Mouse (Mus musculus): ENCODE data around the gene Rbm4.
"Not testable (repeated sequence)": the region's sequence is repeated elsewhere in the genome, so short reads cannot be mapped to it uniquely, and the experiment has no call there.

Rbm4 gene

DNA sequence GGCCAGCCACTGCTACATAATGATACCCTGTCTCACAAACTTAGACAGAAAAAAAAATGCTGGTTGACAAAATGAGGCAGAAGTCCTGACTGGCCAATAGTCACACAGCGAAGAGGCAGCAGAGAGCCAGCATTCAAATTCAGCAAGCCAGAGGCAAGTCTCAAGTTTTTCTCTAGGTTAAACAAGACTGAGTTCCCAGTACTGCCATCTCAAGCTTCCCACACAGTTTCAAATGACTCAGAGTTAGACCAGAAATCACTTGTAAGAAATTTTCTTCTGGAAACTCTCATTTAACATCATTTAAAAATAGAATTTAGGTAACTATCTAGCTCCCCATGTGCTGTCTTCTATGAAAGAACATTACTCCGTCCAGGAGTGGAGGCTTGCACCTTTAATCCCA is 4.1 kb upstream of the Rbm4 start:
- no peak for DNase-seq (ENCODE audit: low read depth, low spot score)

DNA sequence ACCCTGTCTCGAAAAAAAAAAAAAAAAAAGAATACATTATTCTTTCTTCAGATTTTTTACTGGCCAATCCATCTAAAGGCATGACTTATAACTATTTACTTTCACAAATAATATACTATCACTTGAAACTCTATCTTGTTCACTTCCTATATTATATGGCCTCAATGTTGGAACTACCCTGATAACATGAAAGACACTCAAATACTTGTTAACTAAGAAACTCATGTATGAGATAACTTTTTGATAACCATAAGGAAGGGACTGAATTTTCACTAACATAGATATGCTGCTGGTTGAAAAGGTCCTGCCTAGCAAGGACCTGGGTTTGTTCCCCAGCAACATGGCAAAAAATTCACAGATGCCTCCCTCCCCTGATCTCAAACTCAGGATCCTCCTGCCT is 2.2 kb upstream of the Rbm4 start:
- no peak for DNase-seq (ENCODE audit: low read depth, low spot score)

DNA sequence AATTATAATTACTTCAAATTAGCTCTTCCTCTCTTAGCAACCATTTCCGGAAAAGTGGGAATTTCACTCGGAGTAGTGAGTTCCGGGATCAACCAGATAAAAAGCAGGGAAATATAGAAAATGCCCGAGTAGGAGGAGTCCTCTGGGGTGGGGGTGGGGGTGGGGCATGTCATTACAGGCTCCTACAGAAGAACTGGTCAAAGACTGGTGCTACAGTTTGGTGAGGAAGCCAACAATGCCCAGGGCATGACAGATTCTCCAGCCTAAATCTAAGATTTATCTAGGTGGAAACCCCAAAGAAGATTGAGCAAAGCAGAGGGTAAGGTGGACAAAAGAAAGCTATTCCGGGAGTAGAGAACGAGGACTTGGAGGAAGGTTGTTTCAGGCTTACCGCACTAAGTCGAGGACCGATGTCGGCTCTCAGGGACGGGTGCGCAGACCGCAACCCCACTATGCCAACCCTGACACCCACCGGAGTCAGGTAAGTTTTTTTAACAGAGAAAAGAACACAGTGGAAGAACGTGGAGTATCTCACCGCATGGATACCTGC is 345 bp downstream of the Rbm4 start:
- DNase-seq (ENCODE audit: low read depth, low spot score), result no peak

DNA sequence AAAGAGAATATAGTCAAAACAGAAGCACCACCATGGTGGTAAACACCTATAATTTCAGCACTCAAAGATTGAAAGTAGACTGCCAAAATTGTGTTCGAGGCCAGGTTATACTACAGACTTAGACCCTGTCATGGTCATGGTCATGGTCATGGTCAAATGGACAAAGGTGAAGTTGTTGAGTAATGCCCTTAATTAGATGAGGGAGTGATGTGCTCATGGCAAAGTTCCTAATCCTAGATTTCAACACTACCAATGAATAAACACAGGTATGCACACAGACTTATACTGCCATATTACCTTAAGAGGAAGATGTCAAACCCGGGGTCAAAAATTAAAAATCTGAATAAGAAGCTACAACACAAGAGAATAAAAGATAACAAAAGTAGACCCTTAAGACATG is 7.4 kb downstream of the Rbm4 start:
- no peak for DNase-seq (ENCODE audit: low read depth, low spot score)

DNA sequence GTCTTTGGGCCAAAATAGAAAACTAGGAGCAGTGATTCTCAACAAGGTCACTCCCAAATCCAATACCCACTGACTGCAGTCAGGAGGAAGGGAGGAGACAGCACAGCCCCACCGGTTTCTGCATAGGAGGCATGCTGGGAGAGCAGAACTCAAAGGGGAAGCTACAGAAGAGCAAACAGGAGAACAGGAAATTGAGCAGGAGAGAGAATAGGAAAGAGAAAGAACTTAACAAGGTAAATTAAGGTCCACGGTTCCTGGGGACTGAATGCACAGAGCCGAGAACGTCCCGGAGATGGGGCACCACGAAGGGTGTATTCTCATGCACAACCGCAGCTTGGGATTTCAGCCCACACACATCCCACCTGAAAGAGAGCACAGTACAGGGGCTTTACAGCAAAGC is 8.5 kb downstream of the Rbm4 start:
- DNase-seq (ENCODE audit: low read depth, low spot score), result no peak

DNA sequence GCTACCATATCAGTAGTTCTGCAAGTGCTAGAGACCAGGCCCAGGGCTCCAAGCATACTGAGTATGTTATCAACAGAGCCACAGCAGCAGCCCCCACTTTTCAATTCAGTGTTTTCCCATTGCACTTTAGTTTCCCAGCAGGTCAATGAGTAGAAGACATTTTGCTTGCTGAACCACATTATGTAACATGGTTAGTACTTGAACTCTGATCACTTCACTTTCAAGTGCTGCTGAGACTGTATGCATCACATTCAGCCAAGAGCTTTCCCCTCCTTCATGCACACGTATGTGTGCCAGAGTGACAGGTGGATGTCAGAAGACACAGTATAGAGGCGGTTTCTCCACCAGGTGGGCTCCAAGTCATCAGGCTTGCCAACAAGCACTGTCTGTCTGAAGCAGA is 10.8 kb downstream of the Rbm4 start:
- no peak for DNase-seq (ENCODE audit: low read depth, low spot score)

DNA sequence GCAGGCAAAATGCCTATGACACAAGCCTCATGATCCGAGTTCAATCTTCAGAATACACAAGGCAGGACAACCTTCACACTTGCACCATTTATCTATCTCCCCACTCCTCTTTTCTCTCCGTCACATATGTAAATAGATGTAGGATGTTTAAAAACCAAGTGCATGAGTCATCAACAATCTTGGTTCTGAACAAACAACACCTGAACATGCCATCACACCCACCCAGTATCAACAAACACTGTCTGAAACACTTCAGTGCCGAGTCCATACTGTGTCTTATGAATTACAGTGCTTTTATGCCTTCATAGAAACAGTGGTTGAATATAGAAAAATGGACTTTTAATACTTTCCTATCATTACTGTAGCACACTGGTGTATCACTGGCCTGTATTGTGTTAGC is 20.9 kb downstream of the Rbm4 start:
- no peak for DNase-seq (ENCODE audit: low read depth, low spot score)

DNA sequence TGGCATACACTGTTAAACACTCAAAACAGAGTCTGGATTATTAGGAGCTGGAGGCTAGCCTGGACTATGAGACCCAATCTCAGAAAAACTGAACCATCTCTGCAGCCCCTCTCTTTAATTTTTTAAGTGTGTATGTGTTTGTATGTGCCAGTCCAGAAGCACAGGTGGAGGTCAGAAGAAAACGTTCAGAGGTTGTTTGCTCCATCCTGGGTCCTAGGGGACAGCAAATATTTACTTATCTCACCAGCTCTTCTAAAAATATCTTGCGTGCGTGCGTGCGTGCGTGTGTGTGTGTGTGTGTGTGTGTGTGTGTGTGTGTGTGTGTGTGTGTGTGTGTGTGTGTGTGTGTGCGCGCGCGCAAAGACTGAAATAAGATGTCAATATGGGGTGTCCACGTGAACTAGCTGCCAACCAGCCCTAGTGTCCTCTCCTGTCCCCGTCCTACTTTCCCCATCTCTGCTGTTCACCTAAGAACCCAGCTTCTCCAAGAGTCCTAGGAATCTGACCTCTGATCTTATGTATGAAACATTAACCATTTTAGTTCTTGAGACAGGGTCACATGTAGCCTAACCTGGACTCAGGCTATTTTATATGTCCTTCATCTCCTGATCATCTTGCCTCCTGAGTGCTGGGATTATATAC is 26.1 kb downstream of the Rbm4 start:
- no peak for DNase-seq (ENCODE audit: low read depth, low spot score)

DNA sequence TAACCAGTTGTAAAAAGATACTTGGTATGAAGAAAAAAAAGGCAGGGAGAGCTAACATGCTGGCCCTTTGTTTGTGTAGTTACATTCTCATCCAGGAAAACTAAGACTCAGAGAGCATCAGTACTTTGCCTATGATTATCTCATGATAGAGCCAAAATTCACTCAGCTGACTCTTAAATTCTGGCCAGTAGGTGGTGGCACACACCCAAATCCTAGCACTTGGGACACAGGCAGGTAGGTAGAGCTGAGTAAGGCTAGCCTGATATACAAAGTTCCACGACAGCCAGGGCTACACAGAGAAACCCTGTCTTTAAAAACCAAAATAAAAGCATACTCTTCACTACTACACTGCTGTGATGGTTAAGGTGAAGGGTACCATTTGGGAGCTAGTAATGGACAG is 30.8 kb downstream of the Rbm4 start:
- peak; percentile 35 for DNase-seq (ENCODE audit: low read depth, low spot score)

DNA sequence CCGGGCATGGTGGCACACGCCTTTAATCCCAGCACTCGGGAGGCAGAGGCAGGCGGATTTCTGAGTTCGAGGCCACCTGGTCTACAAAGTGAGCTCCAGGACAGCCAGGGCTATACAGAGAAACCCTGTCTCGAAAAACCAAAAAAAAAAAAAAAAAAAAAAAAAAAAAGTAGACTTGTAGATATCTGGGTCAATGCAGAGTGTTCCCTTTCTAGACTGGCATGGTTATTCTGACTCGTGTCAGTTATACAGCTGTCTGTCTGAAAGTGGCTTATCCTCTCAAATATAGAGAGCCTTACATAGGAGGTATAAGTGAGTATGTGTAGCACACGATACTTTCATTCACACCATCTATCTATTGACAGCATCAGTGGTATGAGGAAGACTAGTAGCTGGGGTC is 33.2 kb downstream of the Rbm4 start:
- not testable (repeated sequence) for DNase-seq (ENCODE audit: low read depth, low spot score)

DNA sequence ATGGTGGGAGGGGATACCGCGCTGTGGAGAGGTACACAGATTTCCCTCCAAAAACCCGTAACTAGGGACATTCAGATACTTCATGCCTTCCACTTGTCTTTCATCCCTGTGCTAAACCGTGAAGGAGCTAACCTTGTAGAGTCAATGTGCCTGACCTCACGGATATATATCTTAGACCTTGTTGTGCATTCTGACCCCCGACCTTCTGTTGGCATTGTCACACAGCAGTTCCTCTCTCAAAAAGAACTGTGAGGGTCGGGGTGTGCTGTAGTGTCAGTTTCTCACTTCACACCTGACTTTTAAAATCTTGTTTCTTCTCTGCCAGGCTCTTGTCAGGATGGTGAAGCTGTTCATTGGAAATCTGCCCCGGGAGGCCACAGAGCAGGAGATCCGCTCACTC is 36.8 kb downstream of the Rbm4 start:
- no peak for DNase-seq (ENCODE audit: low read depth, low spot score)

DNA sequence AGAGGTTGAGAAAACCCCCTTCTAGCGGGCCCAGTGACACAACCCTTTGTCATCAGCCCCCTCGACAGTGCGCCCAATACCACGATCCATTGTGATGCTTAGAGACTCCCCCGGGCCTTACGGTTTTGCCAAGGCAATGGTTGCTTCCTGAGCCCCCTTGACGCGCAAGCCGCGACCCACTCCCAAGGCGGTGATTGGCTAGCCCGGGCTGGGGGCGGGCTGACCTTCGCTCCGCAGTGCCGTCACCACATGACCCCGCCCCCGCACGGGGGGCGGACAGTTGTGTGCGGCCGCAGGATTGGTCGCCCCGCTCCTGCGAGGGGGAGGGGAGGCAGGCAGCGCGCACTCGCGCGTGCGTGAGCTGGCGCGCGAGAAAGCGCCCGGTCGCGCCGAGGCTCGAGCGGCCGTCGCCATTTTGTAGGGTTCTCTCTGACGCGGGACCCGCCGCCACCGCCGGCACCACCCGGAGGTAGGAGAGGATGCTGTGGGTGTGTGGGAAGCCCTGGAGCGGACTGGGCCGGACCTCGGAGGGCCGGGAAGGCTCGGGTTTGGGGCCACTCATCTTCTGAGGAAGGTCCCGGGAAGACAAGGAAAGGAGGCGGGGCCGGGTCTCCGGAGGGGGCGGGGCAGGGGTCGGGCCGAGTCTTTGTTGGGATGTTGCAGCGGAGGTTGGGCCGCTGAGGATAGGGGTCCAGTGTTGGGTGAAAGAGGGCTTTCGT is 37.3 kb downstream of the Rbm4 start, which contains the start of gene Rbm4b:
Gene Rbm4b, plus strand, starts transcription at position 305 of the 719 bp plus-strand sequence.
- peak; percentile 98 for DNase-seq (ENCODE audit: low read depth, low spot score)

DNA sequence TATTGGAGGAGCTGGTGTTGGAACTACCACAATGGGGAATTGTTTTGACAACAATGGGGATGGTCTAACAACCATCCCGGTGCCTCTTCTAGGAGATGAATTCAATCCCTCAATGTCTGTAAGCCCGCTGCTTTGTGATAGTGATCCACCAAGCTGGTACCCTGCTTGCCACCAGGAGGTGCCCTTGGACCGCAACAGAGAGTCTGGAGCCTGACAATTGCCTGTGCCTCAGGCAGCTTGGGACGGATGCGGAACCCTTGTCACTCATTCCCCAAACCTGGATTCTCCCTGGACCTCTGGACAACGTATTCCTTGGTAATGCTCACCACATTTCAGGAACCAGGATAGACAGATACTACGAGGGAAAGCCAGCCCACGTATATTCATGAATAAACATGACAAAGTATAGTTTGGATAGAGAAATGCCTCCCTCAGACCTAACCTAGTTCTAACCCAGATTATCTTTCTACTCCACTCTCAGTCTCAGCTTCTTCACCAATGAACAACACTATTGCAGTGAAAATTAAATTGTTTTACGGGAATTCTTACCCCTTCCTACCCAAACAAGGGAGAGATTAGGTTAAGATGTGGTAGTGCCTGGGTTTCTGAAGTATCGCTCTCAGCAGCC is 38.0 kb downstream of the Rbm4 start:
- peak; percentile 89 for DNase-seq (ENCODE audit: low read depth, low spot score)

DNA sequence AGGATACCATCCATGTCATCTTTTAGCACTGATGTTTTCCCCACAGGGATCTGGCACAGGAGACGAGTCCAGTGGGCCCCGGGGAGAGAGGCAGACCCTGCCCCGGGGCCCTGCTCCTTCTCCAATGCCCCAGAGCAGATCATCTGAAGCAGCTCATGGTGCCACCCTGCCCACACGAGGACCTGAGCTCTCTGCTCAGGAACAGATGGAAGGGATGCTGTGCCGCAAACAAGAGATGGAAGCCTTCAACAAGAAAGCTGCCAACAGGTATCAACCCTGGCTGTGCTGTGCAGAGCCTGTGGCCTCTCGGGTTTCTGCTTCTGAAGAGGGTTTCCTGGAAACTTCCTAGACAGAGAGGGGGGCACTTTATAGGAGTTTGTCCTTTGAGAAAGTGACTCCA is 43.7 kb downstream of the Rbm4 start:
- no peak for DNase-seq (ENCODE audit: low read depth, low spot score)

DNA sequence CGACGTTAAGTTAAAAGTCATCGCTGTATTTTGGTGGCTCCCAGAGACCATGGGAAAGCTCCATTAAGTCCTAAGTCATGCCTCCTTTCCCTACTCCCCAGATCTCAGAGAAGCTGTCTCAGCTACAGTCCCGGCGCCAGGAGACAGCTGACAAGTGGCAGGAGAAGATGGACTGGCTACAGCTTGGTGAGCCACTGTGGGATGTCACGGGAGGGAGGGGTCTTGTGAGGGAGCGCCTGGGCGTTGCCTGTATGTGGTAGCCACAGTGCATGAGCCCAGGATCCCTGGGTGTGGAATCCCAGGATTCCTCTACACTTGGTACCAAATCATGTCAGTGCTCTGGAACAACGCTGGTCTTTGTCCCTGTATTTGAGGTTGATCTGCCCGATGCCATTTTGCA is 45.2 kb downstream of the Rbm4 start:
- no peak for DNase-seq (ENCODE audit: low read depth, low spot score)

DNA sequence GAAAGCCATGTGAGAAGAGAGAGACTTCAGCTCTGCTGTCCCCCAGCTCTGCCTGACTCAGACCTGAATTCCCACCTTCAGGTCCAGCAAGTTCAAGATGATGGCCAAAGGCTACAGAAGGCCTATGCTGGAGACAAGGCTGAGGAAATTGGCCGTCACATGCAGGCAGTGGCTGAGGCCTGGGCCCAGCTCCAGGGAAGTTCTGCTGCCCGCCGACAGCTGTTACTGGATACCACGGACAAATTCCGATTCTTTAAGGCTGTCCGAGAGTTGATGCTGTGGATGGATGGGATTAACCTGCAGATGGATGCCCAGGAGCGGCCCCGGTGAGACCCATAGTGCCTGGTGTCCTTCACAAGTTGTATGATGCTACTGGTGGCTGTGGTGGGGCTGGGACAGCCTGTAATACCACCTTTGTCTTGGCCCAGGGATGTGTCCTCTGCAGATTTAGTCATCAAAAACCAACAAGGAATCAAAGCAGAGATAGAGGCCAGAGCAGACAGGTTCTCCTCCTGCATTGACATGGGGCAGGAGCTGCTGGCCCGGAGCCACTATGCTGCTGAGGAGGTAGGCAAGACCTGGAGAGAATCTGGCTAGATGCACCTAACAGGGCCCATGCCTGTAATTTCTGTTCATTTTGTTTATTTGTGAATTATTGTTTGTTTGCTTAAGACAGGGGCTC is 45.9 kb downstream of the Rbm4 start:
- no peak for DNase-seq (ENCODE audit: low read depth, low spot score)

DNA sequence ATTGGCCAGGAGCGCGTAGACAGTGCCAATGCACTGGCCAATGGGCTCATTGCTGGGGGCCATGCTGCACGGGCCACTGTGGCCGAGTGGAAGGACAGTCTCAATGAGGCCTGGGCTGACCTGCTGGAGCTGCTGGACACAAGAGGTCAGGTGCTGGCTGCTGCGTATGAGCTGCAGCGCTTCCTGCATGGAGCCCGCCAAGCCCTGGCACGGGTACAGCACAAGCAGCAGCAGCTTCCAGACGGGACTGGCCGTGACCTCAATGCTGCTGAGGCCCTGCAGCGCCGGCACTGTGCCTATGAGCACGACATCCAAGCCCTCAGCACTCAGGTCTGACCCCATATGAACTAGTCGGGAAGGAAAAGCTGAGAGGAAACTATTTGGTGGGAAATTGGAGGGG is 47.1 kb downstream of the Rbm4 start:
- no peak for DNase-seq (ENCODE audit: low read depth, low spot score)

DNA sequence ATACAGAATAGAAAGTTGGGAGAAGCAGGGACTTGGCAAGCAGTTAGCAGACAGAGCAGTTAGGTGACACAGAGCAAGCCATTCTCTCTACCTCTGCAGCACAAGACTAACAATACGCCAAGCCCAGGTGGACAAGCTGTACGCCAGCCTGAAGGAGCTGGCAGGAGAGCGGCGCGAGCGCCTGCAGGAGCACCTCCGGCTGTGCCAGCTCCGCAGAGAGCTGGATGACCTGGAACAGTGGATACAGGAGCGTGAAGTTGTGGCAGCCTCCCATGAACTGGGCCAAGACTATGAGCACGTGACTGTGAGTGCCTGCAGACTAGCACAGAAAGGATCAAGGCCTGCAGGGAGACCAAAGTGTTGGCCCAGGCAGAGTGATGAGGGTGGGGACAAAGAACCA is 48.0 kb downstream of the Rbm4 start:
- DNase-seq (ENCODE audit: low read depth, low spot score), result no peak

DNA sequence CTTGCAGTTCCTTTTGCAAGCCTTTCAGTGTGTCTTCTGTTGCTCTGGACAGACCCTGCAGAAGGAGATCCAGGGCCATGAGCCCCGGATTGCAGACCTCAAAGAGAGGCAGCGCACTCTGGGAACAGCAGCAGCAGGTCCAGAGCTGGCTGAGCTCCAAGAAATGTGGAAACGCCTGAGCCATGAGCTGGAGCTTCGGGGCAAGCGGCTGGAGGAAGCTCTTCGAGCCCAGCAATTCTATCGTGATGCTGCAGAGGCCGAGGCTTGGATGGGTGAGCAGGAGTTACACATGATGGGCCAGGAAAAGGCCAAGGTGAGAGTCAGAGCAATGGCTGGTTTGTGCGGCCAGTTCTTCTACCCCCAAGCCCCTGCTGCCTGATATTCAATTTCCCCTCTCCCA is 48.6 kb downstream of the Rbm4 start:
- DNase-seq (ENCODE audit: low read depth, low spot score), result no peak

DNA sequence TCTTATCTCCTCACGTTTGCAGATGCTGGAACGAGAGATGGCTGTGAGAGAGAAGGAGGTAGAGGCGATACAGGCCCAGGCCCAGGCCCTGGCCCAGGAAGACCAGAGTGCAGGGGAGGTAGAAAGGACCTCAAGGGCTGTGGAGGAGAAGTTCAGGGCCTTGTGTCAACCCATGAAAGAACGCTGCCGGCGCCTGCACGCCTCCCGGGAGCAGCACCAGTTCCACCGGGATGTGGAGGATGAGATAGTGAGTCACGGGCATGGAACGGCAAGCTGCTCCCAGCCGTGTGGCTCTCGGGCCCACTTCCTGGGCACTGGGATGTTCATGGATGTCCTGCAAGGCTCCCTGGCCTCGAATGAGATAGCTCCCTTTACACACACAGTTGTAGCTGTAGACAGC is 49.7 kb downstream of the Rbm4 start:
- DNase-seq (ENCODE audit: low read depth, low spot score), result no peak

DNA sequence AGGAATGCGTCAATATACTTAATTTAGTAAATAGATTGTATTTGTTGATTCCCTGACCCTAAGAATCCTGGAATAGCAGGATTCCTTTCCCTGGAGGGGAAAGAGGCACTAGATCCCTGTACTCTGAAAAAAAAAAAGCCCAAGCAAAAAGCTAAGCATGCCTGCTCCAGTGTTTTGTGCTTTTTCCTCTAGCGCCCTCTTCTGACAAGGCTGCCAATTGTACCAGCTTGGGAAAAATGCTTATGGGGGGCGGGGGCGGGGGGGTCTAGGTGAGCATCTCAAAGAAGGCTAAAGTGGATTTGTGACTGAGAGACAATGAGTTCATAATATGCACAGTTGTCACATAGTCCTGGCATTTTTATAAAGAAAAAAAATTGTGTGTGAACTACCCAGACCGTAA is 50.2 kb downstream of the Rbm4 start:
- DNase-seq (ENCODE audit: low read depth, low spot score), result peak; percentile 43

DNA sequence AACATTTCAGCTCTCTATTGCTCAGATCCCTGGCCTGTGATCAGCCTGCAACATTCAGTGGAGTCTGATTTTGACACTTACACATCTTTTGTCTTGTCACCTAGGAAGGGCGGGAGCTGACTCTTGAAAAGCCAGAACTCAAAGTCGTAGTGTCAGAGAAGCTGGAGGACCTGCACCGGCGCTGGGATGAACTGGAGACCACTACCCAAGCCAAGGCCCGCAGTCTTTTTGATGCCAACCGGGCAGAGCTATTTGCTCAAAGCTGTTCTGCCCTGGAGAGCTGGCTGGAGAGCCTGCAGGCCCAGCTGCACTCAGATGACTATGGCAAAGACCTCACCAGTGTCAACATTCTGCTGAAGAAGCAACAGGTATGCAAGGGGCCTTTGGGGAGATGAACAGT is 51.5 kb downstream of the Rbm4 start:
- DNase-seq (ENCODE audit: low read depth, low spot score), result no peak
